Mouse (Mus musculus): ENCODE results near the gene Gm20388. TPM values are rescaled to one million over a fixed set of nuclear protein-coding genes. Genes with fewer than 3 reads are reported as not detected.
"Not testable (repeated sequence)": the region's sequence is repeated elsewhere in the genome, so short reads cannot be mapped to it uniquely, and the experiment has no call there.

Gene Gm20388
- total RNA-seq, 2 experiments from 2014 or later: 1.3 to 8.5 TPM

- no peak for DNase-seq (ENCODE audit: low spot score in 2 of 2)
These were observed 1226.2 kb downstream of the Gm20388 start for GRCm38 (mm10) chr8:121136856-121137255.

GRCm38 (mm10) chr8:121145457-121146134 is 1235.0 kb downstream of the Gm20388 start:
- not testable (repeated sequence) for DNase-seq (ENCODE audit: low spot score in 2 of 2)

- no peak for DNase-seq (ENCODE audit: low spot score in 2 of 2)
These were observed 1238.0 kb downstream of the Gm20388 start for GRCm38 (mm10) chr8:121148573-121149083.

- DNase-seq (ENCODE audit: low spot score in 2 of 2): no peak
These were observed 1241.8 kb downstream of the Gm20388 start for GRCm38 (mm10) chr8:121152394-121152793.

GRCm38 (mm10) chr8:121156990-121157491 is 1246.4 kb downstream of the Gm20388 start:
- DNase-seq (ENCODE audit: low spot score in 2 of 2): no peak

GRCm38 (mm10) chr8:121158812-121159211 is 1248.2 kb downstream of the Gm20388 start:
- no peak for DNase-seq (ENCODE audit: low spot score in 2 of 2)

- no peak for DNase-seq (ENCODE audit: low spot score in 2 of 2)
These were observed 1250.8 kb downstream of the Gm20388 start for GRCm38 (mm10) chr8:121161437-121161836.

- DNase-seq (ENCODE audit: low spot score in 2 of 2): no peak
These were observed 1251.8 kb downstream of the Gm20388 start for GRCm38 (mm10) chr8:121162413-121162812.

- no peak for DNase-seq (ENCODE audit: low spot score in 2 of 2)
These were observed 1252.5 kb downstream of the Gm20388 start for GRCm38 (mm10) chr8:121162906-121163695.

- DNase-seq (ENCODE audit: low spot score in 2 of 2): peak in 1 of 2 experiments; percentile 31
These were observed 1253.4 kb downstream of the Gm20388 start for GRCm38 (mm10) chr8:121164017-121164469.

GRCm38 (mm10) chr8:121168033-121168432 is 1257.4 kb downstream of the Gm20388 start:
- no peak for DNase-seq (ENCODE audit: low spot score in 2 of 2)

GRCm38 (mm10) chr8:121170116-121170515 is 1259.5 kb downstream of the Gm20388 start:
- DNase-seq (ENCODE audit: low spot score in 2 of 2): no peak

- peak in 1 of 2 experiments; percentile 39 for DNase-seq (ENCODE audit: low spot score in 2 of 2)
These were observed 1260.2 kb downstream of the Gm20388 start for GRCm38 (mm10) chr8:121170626-121171552.

- DNase-seq (ENCODE audit: low spot score in 2 of 2): no peak
These were observed 1261.9 kb downstream of the Gm20388 start for GRCm38 (mm10) chr8:121172567-121172966.

GRCm38 (mm10) chr8:121174178-121174577 is 1263.5 kb downstream of the Gm20388 start:
- no peak for DNase-seq (ENCODE audit: low spot score in 2 of 2)

- DNase-seq (ENCODE audit: low spot score in 2 of 2): no peak
These were observed 1264.3 kb downstream of the Gm20388 start for GRCm38 (mm10) chr8:121174721-121175539.

GRCm38 (mm10) chr8:121175540-121176090 is 1265.0 kb downstream of the Gm20388 start:
- DNase-seq (ENCODE audit: low spot score in 2 of 2): no peak

- no peak for DNase-seq (ENCODE audit: low spot score in 2 of 2)
These were observed 1265.7 kb downstream of the Gm20388 start for GRCm38 (mm10) chr8:121176291-121176690.

GRCm38 (mm10) chr8:121180474-121181284 is 1270.0 kb downstream of the Gm20388 start:
- no peak for DNase-seq (ENCODE audit: low spot score in 2 of 2)

All from adrenal gland, adult 18-20 months (tissue).